ENCODE assay signal across 8 mouse cellular contexts in the genomic region with DNA sequence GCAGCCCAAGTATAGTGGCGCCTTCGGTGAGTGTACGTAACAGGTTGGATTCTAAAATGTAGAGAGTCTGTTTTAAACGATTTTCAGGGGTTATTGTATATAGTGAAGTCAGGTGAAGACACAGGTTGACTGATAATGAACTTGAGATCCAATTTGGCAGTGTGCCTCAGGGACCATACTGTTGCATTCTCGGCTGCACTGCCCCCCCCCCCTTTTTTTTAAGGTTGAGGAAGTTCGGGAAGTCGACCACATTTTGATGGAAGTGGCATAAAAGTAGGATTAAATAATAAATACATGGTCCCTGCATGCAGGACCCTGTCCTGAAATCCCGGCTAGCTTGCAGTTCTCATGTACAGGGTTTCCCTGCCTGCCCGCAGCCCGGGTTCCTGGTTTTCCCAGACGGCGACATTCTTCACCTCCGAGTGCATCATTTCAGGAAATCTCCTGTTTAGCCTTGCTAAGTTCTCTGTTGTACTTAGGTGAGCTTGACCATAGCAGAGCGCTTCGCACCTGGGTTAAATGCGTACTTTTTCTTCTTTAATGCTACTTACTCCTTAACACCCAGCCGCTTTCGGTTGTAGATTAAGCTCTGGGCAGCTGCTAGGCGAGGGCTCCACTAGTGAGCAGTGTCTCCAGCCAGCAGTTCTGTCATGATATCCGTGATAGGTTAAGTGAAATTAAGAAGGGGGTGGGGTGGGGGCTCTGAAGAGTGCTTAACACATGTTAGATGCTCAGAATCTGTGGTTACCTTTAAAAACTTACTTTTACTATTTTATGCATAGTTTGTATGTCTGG. TPM values are rescaled to one million over a fixed set of nuclear protein-coding genes. Genes with fewer than 3 reads are reported as not detected.
A peak's percentile ranks its signal among the peaks of the same experiment; 100 is the strongest.
DNase-seq lines count a peak whose midpoint lies in the region; ATAC-seq lines count a peak whose summit lies in the region.

No protein-coding gene starts in this region.

- peak overlapping the region; percentile 75 for H3K4me2 ChIP-seq in hindbrain, embryonic 16.5 days (ENCODE audit: low read length)
- H3K4me2 ChIP-seq in midbrain, embryonic 13.5 days (replicated peaks) = peak overlapping the region; percentile 63

- peak overlapping the region; percentile 72; the same call in 1 of the 2 replicates for H3K27ac ChIP-seq in hindbrain, embryonic 16.5 days (ENCODE audit: low read depth, low read length)
- H3K27ac ChIP-seq in midbrain, embryonic 13.5 days = 0 out of 2 replicates have a peak overlapping the region, but pooled peaks have one; percentile 10

- peaks cover 49% of the 10 kb centered on the region for H3K36me3 ChIP-seq in megakaryocyte, embryonic 14.5 days (replicated peaks; ENCODE audit: low read length)
- peaks cover 2% of the 10 kb centered on the region; the same call in 1 of the 2 replicates for H3K36me3 ChIP-seq in hindbrain, embryonic 16.5 days (ENCODE audit: control insufficient read depth, insufficient read depth, low read length)
- peaks cover 18% of the 10 kb centered on the region for H3K36me3 ChIP-seq in midbrain, embryonic 13.5 days

- no peaks in the 10 kb centered on the region for H3K27me3 ChIP-seq in megakaryocyte, embryonic 14.5 days (replicated peaks)
- no peaks in the 10 kb centered on the region for H3K27me3 ChIP-seq in hindbrain, embryonic 16.5 days (replicated peaks; ENCODE audit: control insufficient read depth, insufficient read depth, low read length)
- no peaks in the 10 kb centered on the region for H3K27me3 ChIP-seq in midbrain, embryonic 13.5 days

- peaks cover 38% of the 10 kb centered on the region for H3K4me1 ChIP-seq in megakaryocyte, embryonic 14.5 days
- peaks cover 5% of the 10 kb centered on the region for H3K4me1 ChIP-seq in hindbrain, embryonic 16.5 days (ENCODE audit: control insufficient read depth, insufficient read depth, low read depth, low read length)
- peaks cover 11% of the 10 kb centered on the region for H3K4me1 ChIP-seq in midbrain, embryonic 13.5 days (replicated peaks)

- WGBS in hindbrain, embryonic 16.5 days = 1% methylated on average over 20 of the region's 20 CpGs
- WGBS in midbrain, embryonic 13.5 days = 2% methylated on average over 20 of the region's 20 CpGs

- H3K4me3 ChIP-seq in megakaryocyte, embryonic 14.5 days (replicated peaks) = peak overlapping the region; percentile 95
- H3K4me3 ChIP-seq in hindbrain, embryonic 16.5 days (ENCODE audit: low read length) = peak overlapping the region; percentile 92
- H3K4me3 ChIP-seq in midbrain, embryonic 13.5 days (replicated peaks) = peak overlapping the region; percentile 76

- H3K9ac ChIP-seq in hindbrain, embryonic 16.5 days (ENCODE audit: low read depth, low read length) = peak overlapping the region; percentile 77
- H3K9ac ChIP-seq in midbrain, embryonic 13.5 days (replicated peaks) = peak overlapping the region; percentile 69

- H3K9me3 ChIP-seq in megakaryocyte, embryonic 14.5 days = no peaks in the 10 kb centered on the region
- H3K9me3 ChIP-seq in hindbrain, embryonic 16.5 days (ENCODE audit: control insufficient read depth, low read length) = no peaks in the 10 kb centered on the region
- no peaks in the 10 kb centered on the region for H3K9me3 ChIP-seq in midbrain, embryonic 13.5 days

- DNase-seq in embryo, embryonic 11 days = peak; percentile 61
- no peak for DNase-seq in adrenal gland, postnatal 10 days
- no peak for DNase-seq in layer of hippocampus, postnatal 25 days (ENCODE audit: extremely low spot score in 1 of 2, low spot score in 1 of 2)
- DNase-seq in gastrocnemius, adult 18-20 months (ENCODE audit: low spot score) = no peak

- no peak for ATAC-seq in megakaryocyte, adult 5-6 weeks (ENCODE audit: poor library complexity, severe bottlenecking)
- peak; percentile 14; the same call in 1 of the 2 replicates for ATAC-seq in hindbrain, embryonic 16.5 days
- ATAC-seq in midbrain, embryonic 13.5 days = peak; percentile 24; the same call in 1 of the 2 replicates

RNA-seq across cellular contexts. Expression of a gene that starts 0.7 kb away (rescaled TPM):
- polyA plus RNA-seq in megakaryocyte, embryonic 14.5 days (2012; ENCODE audit: insufficient read depth, low replicate concordance) = 2.2 and 3.1 TPM in 2 replicates
- total RNA-seq in megakaryocyte, adult 5-6 weeks (2015) = 5.2 and 6.7 TPM in 2 replicates
- total RNA-seq in megakaryocyte, adult 5-6 weeks (2017) = 9.8 and 11.1 TPM in 2 replicates
- polyA plus RNA-seq in hindbrain, embryonic 16.5 days (2015; fragmentation: Nextera tagmentation; extraction: Ambion mirVana) = 4.8 and 7.2 TPM in 2 replicates
- polyA plus RNA-seq in midbrain, embryonic 13.5 days (2015; fragmentation: Nextera tagmentation; extraction: Ambion mirVana) = 8.3 and 10.2 TPM in 2 replicates
- total RNA-seq in adrenal gland, postnatal 10 days (2021) = 1 to 10 TPM; 5.4 to 8.6 TPM
- total RNA-seq in layer of hippocampus, postnatal 25 days (2021) = 1 to 10 TPM; 1.2 to 2.1 TPM
- 1 to 10 TPM in 1 of 2 experiments, under 1 TPM in 1; 0.75 to 1.2 TPM for total RNA-seq in gastrocnemius, adult 18-20 months (2021)

RNA-seq across cellular contexts. Expression of a gene that starts 12.7 kb away (rescaled TPM):
- polyA plus RNA-seq in megakaryocyte, embryonic 14.5 days (2012; ENCODE audit: insufficient read depth, low replicate concordance) = 19.3 and 64.7 TPM in 2 replicates
- 14.5 and 19.1 TPM in 2 replicates for total RNA-seq in megakaryocyte, adult 5-6 weeks (2015)
- total RNA-seq in megakaryocyte, adult 5-6 weeks (2017) = 29.7 and 30.9 TPM in 2 replicates
- polyA plus RNA-seq in hindbrain, embryonic 16.5 days (2015; fragmentation: Nextera tagmentation; extraction: Ambion mirVana) = 46.5 and 49.2 TPM in 2 replicates
- polyA plus RNA-seq in midbrain, embryonic 13.5 days (2015; fragmentation: Nextera tagmentation; extraction: Ambion mirVana) = 39.7 and 40.2 TPM in 2 replicates
- 10 to 100 TPM; 28.5 to 35.5 TPM for total RNA-seq in adrenal gland, postnatal 10 days (2021)
- total RNA-seq in layer of hippocampus, postnatal 25 days (2021) = 10 to 100 TPM; 43.6 to 44.8 TPM
- total RNA-seq in gastrocnemius, adult 18-20 months (2021) = 10 to 100 TPM; 15.0 to 16.6 TPM

RNA-seq across cellular contexts. Expression of a gene that starts 22.7 kb away (rescaled TPM):
- polyA plus RNA-seq in megakaryocyte, embryonic 14.5 days (2012; ENCODE audit: insufficient read depth, low replicate concordance) = 7.8 and 88.7 TPM in 2 replicates
- total RNA-seq in megakaryocyte, adult 5-6 weeks (2015) = 170 and 198 TPM in 2 replicates
- 195 and 197 TPM in 2 replicates for total RNA-seq in megakaryocyte, adult 5-6 weeks (2017)
- polyA plus RNA-seq in hindbrain, embryonic 16.5 days (2015; fragmentation: Nextera tagmentation; extraction: Ambion mirVana) = 392 and 420 TPM in 2 replicates
- 347 and 349 TPM in 2 replicates for polyA plus RNA-seq in midbrain, embryonic 13.5 days (2015; fragmentation: Nextera tagmentation; extraction: Ambion mirVana)
- total RNA-seq in adrenal gland, postnatal 10 days (2021) = 100 to 1,000 TPM; 725 to 798 TPM
- total RNA-seq in layer of hippocampus, postnatal 25 days (2021) = 100 to 1,000 TPM; 248 to 262 TPM
- total RNA-seq in gastrocnemius, adult 18-20 months (2021) = 100 to 1,000 TPM; 702 to 718 TPM

RNA-seq across cellular contexts. Expression of a gene that starts 47.1 kb away (rescaled TPM):
- polyA plus RNA-seq in megakaryocyte, embryonic 14.5 days (2012; ENCODE audit: insufficient read depth, low replicate concordance) = 0.29 and 5.9 TPM in 2 replicates
- total RNA-seq in megakaryocyte, adult 5-6 weeks (2015) = 27.6 and 37.3 TPM in 2 replicates
- 38.4 and 56.5 TPM in 2 replicates for total RNA-seq in megakaryocyte, adult 5-6 weeks (2017)
- polyA plus RNA-seq in hindbrain, embryonic 16.5 days (2015; fragmentation: Nextera tagmentation; extraction: Ambion mirVana) = 154 and 167 TPM in 2 replicates
- polyA plus RNA-seq in midbrain, embryonic 13.5 days (2015; fragmentation: Nextera tagmentation; extraction: Ambion mirVana) = 118 and 132 TPM in 2 replicates
- total RNA-seq in adrenal gland, postnatal 10 days (2021) = 10 to 100 TPM; 21.0 to 23.1 TPM
- 100 to 1,000 TPM; 146 to 159 TPM for total RNA-seq in layer of hippocampus, postnatal 25 days (2021)
- 10 to 100 TPM; 16.3 to 19.6 TPM for total RNA-seq in gastrocnemius, adult 18-20 months (2021)
